Mouse (Mus musculus) heart, postnatal 0 days (tissue): ENCODE data around the gene Acrbp.

Experiments used
- CTCF ChIP-seq: IDR thresholded peaks from 2 replicates; pipeline ENCODE4 v1.5.1; 2016; ENCODE audit warnings: antibody characterized with exemption, control low read depth, low read depth
- EP300 ChIP-seq: IDR thresholded peaks from 2 replicates; pipeline ENCODE4 v1.6.1; 2016; ENCODE audit warnings: antibody characterized with exemption, low read depth

DNA sequence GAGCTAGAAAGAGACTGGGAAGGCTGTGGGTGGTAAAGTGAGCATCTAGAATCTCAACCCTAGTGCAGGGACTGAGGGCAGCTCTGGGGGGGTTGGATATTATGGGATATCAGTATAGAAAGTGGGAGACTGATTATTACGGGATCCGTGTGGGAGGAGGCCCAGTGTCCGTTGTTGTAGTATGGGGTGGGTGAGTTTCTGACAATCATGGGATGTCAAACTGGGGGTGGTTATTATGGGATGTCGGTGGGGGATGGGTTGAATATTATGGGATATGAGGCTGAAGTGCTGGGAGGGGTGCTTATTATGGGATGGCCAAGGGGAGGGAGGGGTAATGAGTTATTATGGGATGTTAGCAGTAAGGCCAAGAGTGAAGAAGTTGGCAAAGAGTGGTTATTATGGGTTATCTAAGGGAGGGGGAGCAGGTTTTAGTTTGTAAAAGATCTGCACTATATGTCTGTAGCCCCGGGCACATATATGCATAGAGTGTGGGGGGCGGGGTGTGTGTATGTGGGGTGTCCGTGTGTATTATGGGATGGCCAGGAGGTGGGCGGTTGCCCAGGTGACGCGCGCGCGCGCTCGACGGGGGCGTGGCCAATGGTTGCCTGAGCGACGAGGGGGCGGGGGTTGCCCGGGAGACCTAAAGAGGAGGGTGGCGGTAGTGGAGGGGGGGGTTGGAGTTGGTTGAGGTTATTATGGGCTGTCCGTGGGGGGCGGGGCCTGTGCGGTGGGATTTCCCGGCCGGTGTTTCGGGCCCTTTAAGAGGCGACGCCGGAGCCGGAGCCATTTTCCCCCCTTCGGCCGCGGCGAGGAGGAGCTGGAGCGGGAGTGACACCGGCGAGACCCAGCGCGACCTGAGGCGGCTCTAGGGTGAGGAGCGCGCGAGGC is 46.1 kb downstream of the Acrbp start, which contains the start of gene Chd4:
- TF ChIP-seq CTCF, result no peak
- 0 out of 2 replicates have a peak, but pooled peaks have one; percentile 27 for TF ChIP-seq EP300
